8 mouse cellular contexts compared by ENCODE assay signal in the genomic region with DNA sequence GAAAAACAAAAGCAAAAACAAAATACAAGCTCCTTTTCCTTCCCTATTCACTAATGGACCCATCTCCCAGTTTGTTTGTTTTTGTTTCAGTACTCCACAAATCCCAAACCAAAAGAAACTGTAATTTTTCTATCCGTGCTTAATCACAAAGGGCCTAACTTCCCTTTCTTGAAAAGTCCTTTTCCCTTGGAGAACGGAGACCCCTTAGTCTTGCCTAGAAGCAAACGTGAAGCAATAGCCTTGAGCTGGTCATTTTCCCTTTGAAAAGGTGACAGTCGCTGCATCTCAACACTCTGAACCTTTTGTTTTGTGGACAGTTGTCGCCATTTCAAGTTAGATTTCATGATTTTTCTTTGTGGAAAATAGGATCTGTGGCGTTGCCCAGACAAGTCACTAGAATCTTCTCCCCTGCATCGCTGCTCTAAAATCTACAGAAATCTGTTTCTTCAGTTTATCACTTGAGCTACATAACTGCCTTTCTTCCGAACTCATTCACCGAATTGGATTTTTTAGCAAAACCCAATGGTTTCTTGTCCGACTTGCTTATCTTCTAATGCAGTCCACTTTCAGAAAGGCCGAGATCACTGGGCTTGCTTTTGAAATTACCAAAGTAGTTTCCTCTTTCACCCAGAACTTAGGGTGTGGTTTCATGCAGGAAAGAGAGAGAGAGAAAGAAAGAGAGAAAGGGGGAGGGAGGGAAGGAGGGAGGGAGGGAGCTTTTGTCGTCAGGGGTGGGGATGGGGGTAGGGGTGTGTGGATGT. TPM values are rescaled to one million over a fixed set of nuclear protein-coding genes. Genes with fewer than 3 reads are reported as not detected.
A peak's percentile ranks its signal among the peaks of the same experiment; 100 is the strongest.
DNase-seq lines count a peak whose midpoint lies in the region; ATAC-seq lines count a peak whose summit lies in the region.

No protein-coding gene starts in this region.

- DNase-seq in neural tube, embryonic 11.5 days (ENCODE audit: low spot score), result no peak
- no peak for DNase-seq in neural tube, embryonic 10.5 days (ENCODE audit: extremely low spot score, low spot score)
- DNase-seq in embryonic facial prominence, embryonic 11.5 days (ENCODE audit: low spot score), result peak; percentile 16
- DNase-seq in layer of hippocampus, adult 8-10 months (ENCODE audit: low spot score in 2 of 2), result no peak
- DNase-seq in thymus, postnatal 36 days, result no peak
- DNase-seq in cerebellum, postnatal 25 days, result no peak

- 5% methylated on average over 12 of the region's 12 CpGs for WGBS in neural tube, embryonic 11.5 days
- WGBS in embryonic facial prominence, embryonic 11.5 days, result 5% methylated on average over 12 of the region's 12 CpGs
- WGBS in limb, embryonic 12.5 days, result 12% methylated on average over 12 of the region's 12 CpGs
- 2% methylated on average over 12 of the region's 12 CpGs for WGBS in neural tube, embryonic 14.5 days

- peak overlapping the region; percentile 98 for H3K27ac ChIP-seq in neural tube, embryonic 11.5 days (ENCODE audit: low read depth, low read length)
- H3K27ac ChIP-seq in embryonic facial prominence, embryonic 11.5 days (replicated peaks; ENCODE audit: low read depth, low read length), result peak overlapping the region; percentile 86
- H3K27ac ChIP-seq in limb, embryonic 12.5 days, result peak overlapping the region; percentile 94
- H3K27ac ChIP-seq in neural tube, embryonic 14.5 days (ENCODE audit: low read depth, low read length), result peak overlapping the region; percentile 90

- peak overlapping the region; percentile 79 for H3K4me2 ChIP-seq in neural tube, embryonic 11.5 days (ENCODE audit: low read depth)
- H3K4me2 ChIP-seq in embryonic facial prominence, embryonic 11.5 days (ENCODE audit: low read depth, low read length), result peak overlapping the region; percentile 82
- H3K4me2 ChIP-seq in limb, embryonic 12.5 days, result peak overlapping the region; percentile 82
- H3K4me2 ChIP-seq in neural tube, embryonic 14.5 days (ENCODE audit: low read depth, low read length), result peak overlapping the region; percentile 81

- peak overlapping the region; percentile 92 for H3K4me3 ChIP-seq in neural tube, embryonic 11.5 days (ENCODE audit: low read depth, low read length)
- H3K4me3 ChIP-seq in embryonic facial prominence, embryonic 11.5 days (ENCODE audit: low read depth, low read length), result peak overlapping the region; percentile 78
- H3K4me3 ChIP-seq in limb, embryonic 12.5 days (replicated peaks), result peak overlapping the region; percentile 77
- H3K4me3 ChIP-seq in neural tube, embryonic 14.5 days (ENCODE audit: low read depth, low read length), result peak overlapping the region; percentile 62

- H3K36me3 ChIP-seq in neural tube, embryonic 11.5 days (ENCODE audit: control insufficient read depth, insufficient read depth, low read length), result 0 out of 2 replicates have a peak, but pooled peaks cover 3% of the 10 kb centered on the region
- no peaks in the 10 kb centered on the region for H3K36me3 ChIP-seq in embryonic facial prominence, embryonic 11.5 days (replicated peaks; ENCODE audit: control insufficient read depth, insufficient read depth, low read depth, low read length)
- H3K36me3 ChIP-seq in limb, embryonic 12.5 days, result peaks cover 13% of the 10 kb centered on the region; the same call in 1 of the 2 replicates
- no peaks in the 10 kb centered on the region; the same call in 1 of the 2 replicates for H3K36me3 ChIP-seq in neural tube, embryonic 14.5 days (ENCODE audit: control insufficient read depth, insufficient read depth, low read length)

- no peaks in the 10 kb centered on the region for H3K9me3 ChIP-seq in neural tube, embryonic 11.5 days (ENCODE audit: control insufficient read depth, low read length)
- H3K9me3 ChIP-seq in embryonic facial prominence, embryonic 11.5 days (replicated peaks; ENCODE audit: control insufficient read depth, low read length), result no peaks in the 10 kb centered on the region
- no peaks in the 10 kb centered on the region for H3K9me3 ChIP-seq in limb, embryonic 12.5 days
- H3K9me3 ChIP-seq in neural tube, embryonic 14.5 days (ENCODE audit: control insufficient read depth, low read length), result no peaks in the 10 kb centered on the region

- peaks cover 11% of the 10 kb centered on the region for H3K4me1 ChIP-seq in neural tube, embryonic 11.5 days (ENCODE audit: control insufficient read depth, insufficient read depth, low read length)
- no peaks in the 10 kb centered on the region for H3K4me1 ChIP-seq in embryonic facial prominence, embryonic 11.5 days (ENCODE audit: control insufficient read depth, insufficient read depth, low read length)
- peaks cover 18% of the 10 kb centered on the region for H3K4me1 ChIP-seq in limb, embryonic 12.5 days (replicated peaks)
- peaks cover 14% of the 10 kb centered on the region for H3K4me1 ChIP-seq in neural tube, embryonic 14.5 days (ENCODE audit: control insufficient read depth, insufficient read depth, low read length)

- peak overlapping the region; percentile 97 for H3K9ac ChIP-seq in neural tube, embryonic 11.5 days (ENCODE audit: low read length)
- peak overlapping the region; percentile 89 for H3K9ac ChIP-seq in embryonic facial prominence, embryonic 11.5 days (replicated peaks; ENCODE audit: low read length)
- H3K9ac ChIP-seq in limb, embryonic 12.5 days (replicated peaks), result peak overlapping the region; percentile 83
- H3K9ac ChIP-seq in neural tube, embryonic 14.5 days (replicated peaks; ENCODE audit: low read depth, low read length), result peak overlapping the region; percentile 80; the same call in 1 of the 2 replicates

- H3K27me3 ChIP-seq in neural tube, embryonic 11.5 days (ENCODE audit: control insufficient read depth, insufficient read depth, low read length), result no peaks in the 10 kb centered on the region
- H3K27me3 ChIP-seq in embryonic facial prominence, embryonic 11.5 days (ENCODE audit: control insufficient read depth, insufficient read depth, low read length), result no peaks in the 10 kb centered on the region
- H3K27me3 ChIP-seq in limb, embryonic 12.5 days, result no peaks in the 10 kb centered on the region
- no peaks in the 10 kb centered on the region for H3K27me3 ChIP-seq in neural tube, embryonic 14.5 days (ENCODE audit: control insufficient read depth, insufficient read depth, low read length)

- peak; percentile 4; the same call in 1 of the 2 replicates for ATAC-seq in neural tube, embryonic 11.5 days (ENCODE audit: insufficient read depth, low FRiP score, low TSS enrichment)
- ATAC-seq in embryonic facial prominence, embryonic 11.5 days (replicated peaks; ENCODE audit: insufficient number of reproducible peaks, low FRiP score, low TSS enrichment, low read depth), result peak; percentile 17
- no peak for ATAC-seq in limb, embryonic 12.5 days (ENCODE audit: insufficient number of reproducible peaks, insufficient read depth, low FRiP score, low TSS enrichment, low read depth)
- no peak for ATAC-seq in neural tube, embryonic 14.5 days (ENCODE audit: low read depth)

RNA-seq across cellular contexts. Expression of gene Vim, which starts 0.9 kb away (rescaled TPM):
- polyA plus RNA-seq in neural tube, embryonic 11.5 days (2014; fragmentation: Nextera tagmentation; extraction: Ambion mirVana), result 1,210 and 1,219 TPM in 2 replicates
- polyA plus RNA-seq in embryonic facial prominence, embryonic 11.5 days (2014; fragmentation: Nextera tagmentation; extraction: Ambion mirVana), result 682 and 719 TPM in 2 replicates
- 485 and 505 TPM in 2 replicates for polyA plus RNA-seq in limb, embryonic 12.5 days (2016; fragmentation: Nextera tagmentation; extraction: Ambion mirVana)
- polyA plus RNA-seq in neural tube, embryonic 14.5 days (2014; fragmentation: Nextera tagmentation; extraction: Ambion mirVana), result 466 and 601 TPM in 2 replicates
- 100 to 1,000 TPM in 2 of 4 experiments, 10 to 100 TPM in 2; 51.2 to 185 (median 99.0) TPM for total RNA-seq in layer of hippocampus, adult 8-10 months (2022)

RNA-seq across cellular contexts. Expression of gene Trdmt1, which starts 28.4 kb away (rescaled TPM):
- 7.2 and 9.3 TPM in 2 replicates for polyA plus RNA-seq in neural tube, embryonic 11.5 days (2014; fragmentation: Nextera tagmentation; extraction: Ambion mirVana)
- 8.7 and 8.8 TPM in 2 replicates for polyA plus RNA-seq in embryonic facial prominence, embryonic 11.5 days (2014; fragmentation: Nextera tagmentation; extraction: Ambion mirVana)
- polyA plus RNA-seq in limb, embryonic 12.5 days (2016; fragmentation: Nextera tagmentation; extraction: Ambion mirVana), result 9.3 and 11.0 TPM in 2 replicates
- 8.1 and 11.7 TPM in 2 replicates for polyA plus RNA-seq in neural tube, embryonic 14.5 days (2014; fragmentation: Nextera tagmentation; extraction: Ambion mirVana)
- total RNA-seq in layer of hippocampus, adult 8-10 months (2022), result 1 to 10 TPM; 4.7 to 7.8 (median 5.4) TPM

Comparison
In these comparisons a context has a peak if more than half of its experiments do, and no peak if none do; other contexts are left out.
1. ATAC-seq: peak in neural tube, embryonic 11.5 days (single experiment) and embryonic facial prominence, embryonic 11.5 days (single experiment); none in limb, embryonic 12.5 days (single experiment) and neural tube, embryonic 14.5 days (single experiment).
2. Peak in every context shown above with its lines, with median percentiles within 50 percentile points of each other: H3K27ac ChIP-seq, H3K4me2 ChIP-seq, H3K4me3 ChIP-seq and H3K9ac ChIP-seq.